Mouse (Mus musculus): ENCODE results near the gene Slit3.

The Slit3 gene

GRCm38 (mm10) chr11:35571910-35572309, 450.9 kb downstream of the Slit3 start:
- DNase-seq (ENCODE audit: low read depth, low spot score), result no peak

GRCm38 (mm10) chr11:35578796-35579195, 457.8 kb downstream of the Slit3 start:
- DNase-seq (ENCODE audit: low read depth, low spot score), result no peak

GRCm38 (mm10) chr11:35582591-35582990, 461.6 kb downstream of the Slit3 start:
- DNase-seq (ENCODE audit: low read depth, low spot score), result no peak

DNA sequence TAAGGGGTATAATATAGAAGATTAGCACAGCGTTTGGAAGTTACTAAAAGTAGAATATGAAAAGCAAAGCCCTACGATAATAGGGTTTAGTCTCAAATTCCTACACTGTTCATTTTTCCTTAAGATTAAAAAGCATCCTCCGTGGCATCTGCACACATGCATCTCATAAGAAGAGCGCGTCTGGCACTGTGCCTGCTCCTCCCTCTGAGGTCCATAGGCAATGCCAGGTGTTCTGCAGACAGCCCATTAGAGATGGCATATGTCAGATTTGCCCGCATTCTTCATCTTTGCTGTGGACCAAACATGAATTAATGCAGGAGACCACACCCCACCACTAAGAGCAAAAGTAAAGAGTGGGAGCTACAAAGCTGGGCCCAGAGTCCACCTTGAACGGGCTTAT, 462.6 kb downstream of the Slit3 start:
- no peak for DNase-seq (ENCODE audit: low read depth, low spot score)

GRCm38 (mm10) chr11:35587174-35587959, 466.3 kb downstream of the Slit3 start:
- DNase-seq (ENCODE audit: low read depth, low spot score), result peak; percentile 21

DNA sequence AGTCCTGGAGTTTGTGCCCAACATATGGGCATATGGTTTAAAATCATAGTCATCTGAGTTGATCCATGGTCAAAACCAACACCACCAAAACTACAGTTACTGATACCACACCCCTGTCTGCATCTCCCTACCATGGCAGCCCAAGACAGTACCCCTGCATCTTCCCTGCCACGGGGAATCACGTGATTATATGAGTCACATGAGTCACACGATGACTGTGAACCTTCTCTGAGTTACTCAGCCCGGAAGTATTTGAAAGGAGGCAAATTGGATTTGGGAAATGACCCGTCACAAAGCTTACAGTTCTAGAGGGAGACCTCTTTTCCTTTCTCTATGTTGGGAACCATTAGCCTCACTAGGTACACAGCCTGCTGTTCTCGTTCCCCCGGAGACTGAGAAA, 468.9 kb downstream of the Slit3 start:
- no peak for DNase-seq (ENCODE audit: low read depth, low spot score)

- DNase-seq (ENCODE audit: low read depth, low spot score), result no peak
Measured at GRCm38 (mm10) chr11:35593146-35594034, 472.4 kb downstream of the Slit3 start.

DNA sequence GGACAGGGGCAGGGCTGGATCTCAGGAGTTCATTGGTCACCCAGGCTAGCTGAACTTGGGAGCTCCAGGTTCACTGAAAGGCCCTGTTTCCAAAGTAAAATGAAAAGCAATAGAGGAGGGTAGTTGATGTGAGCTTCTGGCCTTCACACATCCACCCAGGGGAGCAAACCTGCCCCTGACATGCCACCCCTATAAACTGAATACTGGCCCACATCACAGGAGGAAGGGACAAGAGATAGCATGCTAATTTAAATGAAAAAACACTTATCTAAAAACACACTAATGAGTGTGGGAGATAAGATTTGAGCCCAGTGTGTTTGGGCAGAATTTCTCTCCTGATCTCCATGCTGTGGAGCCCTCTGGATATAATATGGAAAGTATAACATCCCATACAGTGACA, 475.0 kb downstream of the Slit3 start:
- DNase-seq (ENCODE audit: low read depth, low spot score), result no peak

DNA sequence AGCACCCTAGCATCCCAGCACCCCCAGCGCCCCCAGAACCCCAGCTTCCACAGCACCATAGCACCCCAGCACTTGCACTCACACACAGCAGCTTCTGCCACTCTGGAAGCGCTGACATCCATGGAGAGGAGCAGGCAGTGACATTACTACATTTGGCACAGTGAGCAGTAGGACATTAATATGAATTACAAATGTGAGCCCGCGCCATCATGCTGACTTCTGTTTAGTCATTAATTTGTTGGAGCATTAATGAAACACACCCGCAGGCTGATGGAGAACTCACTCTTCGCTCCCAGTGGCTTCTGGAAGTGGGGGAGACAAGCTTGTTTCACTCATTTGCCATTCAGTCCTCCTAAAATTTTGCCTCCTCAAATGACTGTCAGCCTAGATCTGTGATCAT, 476.9 kb downstream of the Slit3 start:
- DNase-seq (ENCODE audit: low read depth, low spot score), result no peak

DNA sequence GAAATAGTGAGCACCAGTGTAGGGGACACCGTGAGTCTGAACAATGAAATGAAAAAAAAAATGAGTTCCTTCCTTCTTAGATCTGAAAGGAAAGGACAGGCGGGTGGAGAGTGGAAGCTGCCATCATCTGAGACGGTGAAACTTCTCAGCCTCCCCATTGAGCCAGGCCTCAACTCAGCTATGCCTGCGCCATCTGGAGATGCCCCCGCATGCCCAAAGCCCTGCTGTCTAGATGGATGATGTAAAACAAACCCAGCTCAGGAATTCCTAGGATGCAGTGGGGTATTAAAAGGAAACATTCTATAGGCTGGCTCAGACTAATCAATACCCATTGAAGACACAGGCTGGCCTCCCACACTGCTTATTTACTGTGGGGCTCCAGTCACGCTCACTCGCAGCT, 477.7 kb downstream of the Slit3 start:
- no peak for DNase-seq (ENCODE audit: low read depth, low spot score)

DNA sequence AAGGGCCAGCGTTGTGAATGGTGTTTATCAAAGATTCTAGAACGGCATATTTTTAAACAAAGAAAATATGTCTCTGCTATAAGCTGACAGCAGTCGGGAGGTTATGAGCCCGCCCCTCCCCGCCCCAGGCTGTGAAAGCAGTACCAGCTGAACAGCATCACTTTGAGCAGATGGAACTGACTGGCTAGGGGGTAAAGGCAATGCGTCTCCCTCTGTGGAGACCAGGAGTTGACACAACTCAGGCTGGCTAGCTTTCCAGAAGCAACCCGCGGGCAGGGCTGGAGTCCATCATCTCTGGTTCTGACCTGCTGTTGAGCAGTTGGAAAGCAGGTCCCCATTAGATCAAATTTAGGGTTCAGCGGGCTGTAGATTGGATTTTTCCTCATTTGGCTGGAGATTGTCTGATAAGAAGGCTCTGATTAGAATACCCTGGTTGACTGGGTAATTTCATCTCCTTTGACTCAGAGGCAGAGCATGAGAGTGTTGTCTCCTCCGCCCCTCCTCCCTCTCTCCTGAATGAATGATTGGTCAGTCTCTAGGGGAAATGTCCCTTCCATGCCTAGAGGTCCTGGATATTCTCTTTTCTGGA, 480.7 kb downstream of the Slit3 start:
- DNase-seq (ENCODE audit: low read depth, low spot score), result no peak

DNA sequence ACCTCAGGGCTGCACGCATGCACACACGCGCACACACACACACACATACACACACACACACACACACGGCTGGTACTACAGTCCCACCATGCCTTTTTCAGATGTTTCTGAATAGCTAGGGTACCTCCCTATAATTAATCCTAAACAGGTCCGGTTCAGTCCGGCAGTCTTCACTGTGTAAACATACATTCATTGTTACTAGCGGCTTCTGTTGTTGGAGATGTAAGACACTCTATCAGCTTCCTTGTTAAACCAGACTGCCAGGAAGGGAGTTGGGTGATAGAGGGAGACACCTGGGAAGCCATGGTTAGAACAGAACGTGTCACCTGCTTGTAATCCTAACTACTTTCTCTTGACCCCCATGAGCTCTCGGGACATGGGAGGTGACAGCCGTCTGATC, 481.6 kb downstream of the Slit3 start:
- no peak for DNase-seq (ENCODE audit: low read depth, low spot score)

GRCm38 (mm10) chr11:35603946-35604345, 482.9 kb downstream of the Slit3 start:
- no peak for DNase-seq (ENCODE audit: low read depth, low spot score)

- DNase-seq (ENCODE audit: low read depth, low spot score), result peak; percentile 10
Measured at GRCm38 (mm10) chr11:35604848-35605790, 484.1 kb downstream of the Slit3 start.

DNA sequence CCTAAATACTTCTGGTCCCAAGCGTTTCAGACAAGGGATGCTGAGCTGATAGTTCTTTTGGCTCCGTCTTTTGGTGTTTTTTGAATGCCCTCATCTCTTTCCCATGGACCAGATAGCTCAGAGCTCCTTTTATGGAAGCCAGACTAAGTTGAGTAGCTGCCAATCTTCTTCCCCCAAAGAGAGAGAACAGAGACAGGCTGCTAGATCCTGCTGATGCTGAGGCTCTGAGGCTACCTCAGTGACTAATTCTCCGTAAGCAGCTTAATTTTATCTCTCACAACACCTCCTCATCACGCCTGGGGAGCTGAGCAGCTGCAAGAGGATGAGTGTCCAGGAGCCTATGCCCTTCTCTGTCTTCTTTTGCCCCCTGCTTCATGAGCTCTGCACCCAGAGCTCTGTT, 486.2 kb downstream of the Slit3 start:
- DNase-seq (ENCODE audit: low read depth, low spot score), result no peak

GRCm38 (mm10) chr11:35608794-35609193, 487.8 kb downstream of the Slit3 start:
- DNase-seq (ENCODE audit: low read depth, low spot score), result no peak

DNA sequence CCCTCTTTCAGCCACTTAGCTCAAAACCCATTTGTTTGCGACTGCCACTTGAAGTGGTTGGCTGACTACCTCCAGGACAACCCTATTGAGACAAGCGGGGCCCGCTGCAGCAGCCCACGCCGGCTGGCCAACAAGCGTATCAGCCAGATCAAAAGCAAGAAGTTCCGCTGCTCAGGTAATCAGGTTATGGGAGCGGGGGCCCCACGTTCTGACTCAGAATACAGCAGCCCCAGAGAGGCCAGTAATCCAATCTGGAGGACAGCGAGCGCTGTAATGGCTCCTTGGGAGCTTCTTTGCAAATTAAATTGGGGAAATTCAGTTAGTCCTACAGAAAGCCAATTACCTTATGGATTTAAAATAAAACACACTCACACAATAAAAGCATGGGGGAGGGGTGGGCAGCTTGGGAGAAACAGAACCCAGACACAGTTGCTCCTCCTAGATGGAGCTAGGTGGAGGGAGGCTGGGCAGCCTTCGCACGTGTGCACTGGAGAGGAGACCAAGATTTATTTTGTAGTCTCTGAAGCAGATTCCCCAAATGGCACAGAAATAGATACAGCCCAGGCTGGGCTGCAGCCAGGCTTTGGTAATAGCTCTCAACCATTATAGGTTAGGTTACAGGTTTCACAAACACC, 491.4 kb downstream of the Slit3 start:
- DNase-seq (ENCODE audit: low read depth, low spot score), result no peak

DNA sequence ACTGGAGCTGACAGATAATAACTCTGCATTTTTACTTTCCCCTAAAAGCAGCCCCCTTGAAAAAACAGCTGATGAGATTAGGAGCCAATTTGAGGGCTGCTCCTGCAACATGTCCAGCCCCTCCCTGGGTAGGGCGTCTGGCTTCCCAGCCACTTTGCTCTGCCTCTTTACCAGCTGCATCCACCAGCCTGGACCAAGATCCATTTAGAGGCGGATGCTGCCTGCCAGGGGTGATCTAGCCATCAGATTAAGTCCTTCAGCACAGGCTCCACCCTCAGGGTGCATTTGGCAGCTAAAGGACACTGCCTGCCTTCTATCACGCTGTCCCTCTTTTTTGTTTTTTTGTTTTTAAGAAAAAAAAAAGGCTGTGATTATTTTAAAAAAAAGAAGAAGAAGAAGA, 493.5 kb downstream of the Slit3 start:
- DNase-seq (ENCODE audit: low read depth, low spot score), result no peak

DNA sequence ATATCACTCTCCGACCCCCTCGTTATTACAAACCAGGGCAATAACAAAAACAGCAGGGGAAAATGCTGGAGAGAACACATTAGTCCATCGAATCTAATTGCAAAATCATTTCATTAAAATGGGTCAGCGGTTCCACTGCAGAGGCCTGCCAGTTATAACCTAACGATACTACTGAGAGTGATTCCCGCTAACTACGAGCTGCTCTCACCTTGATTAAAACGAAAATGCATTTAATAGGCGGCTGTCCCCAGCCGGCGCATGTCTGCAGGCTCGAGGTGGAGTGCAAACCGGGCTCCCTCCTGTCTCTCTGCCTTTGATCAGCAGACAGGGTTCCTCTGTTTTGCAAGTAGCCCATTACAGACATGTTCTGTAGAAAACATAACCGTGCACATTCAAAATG, 498.4 kb downstream of the Slit3 start:
- DNase-seq (ENCODE audit: low read depth, low spot score), result no peak

DNA sequence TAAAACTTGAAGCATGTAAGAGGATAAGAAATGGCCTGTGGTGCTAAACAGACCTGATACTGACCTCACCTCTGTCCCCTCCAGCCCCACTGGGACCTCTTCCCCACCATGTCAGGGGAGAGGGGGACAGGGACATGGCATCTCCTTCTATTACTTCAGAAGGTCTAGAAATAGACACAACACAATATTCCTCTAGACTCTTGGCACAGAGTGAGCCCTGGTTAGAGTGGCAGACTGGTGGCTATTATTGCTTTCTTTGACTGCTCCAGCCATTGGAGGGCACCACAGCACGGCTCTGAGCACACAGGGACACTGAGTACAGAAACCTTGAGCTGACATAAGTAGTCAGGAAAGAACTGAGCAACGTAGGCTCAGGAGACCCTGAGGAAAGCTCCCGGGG, 501.7 kb downstream of the Slit3 start:
- DNase-seq (ENCODE audit: low read depth, low spot score), result no peak
